Mouse (Mus musculus): Measurements from ENCODE around the gene Chaf1b.

Gene Chaf1b

GRCm38 (mm10) chr16:93942796-93943502 lies 59.2 kb downstream of the Chaf1b start:
- in situ Hi-C loops (cut with MboI, MseI) = loop anchor here in 1 of 2 experiments (5.0 kb wide), 1 partner anchor 69 kb away; no protein-coding TSS in a partner anchor

GRCm38 (mm10) chr16:93944301-93944700 lies 60.6 kb downstream of the Chaf1b start:
- in situ Hi-C loops (cut with MboI, MseI) = loop anchor here in 1 of 2 experiments (5.0 kb wide), 1 partner anchor 68 kb away; no protein-coding TSS in a partner anchor

- in situ Hi-C loops (cut with MboI, MseI) = no loop called here
Observed at GRCm38 (mm10) chr16:93947396-93947795, 63.7 kb downstream of the Chaf1b start.

Measured in T-helper 17 cell (primary cell).